Mouse (Mus musculus) left cerebral cortex, adult 6 months (tissue): Measurements from ENCODE around the gene Igdcc3. TPM values are rescaled to one million over a fixed set of nuclear protein-coding genes. Genes with fewer than 3 reads are reported as not detected.

ENCODE experiments used
- long read RNA-seq, 2 experiments: library from polyadenylated mRNA; unstranded; transcript quantifications; one replicate each; pipeline ENCODE4 v2.0.0; 2019 to 2020
- polyA plus RNA-seq: library from polyadenylated mRNA; unstranded; fragments of <200 nt; fragmentation: Nextera tagmentation; gene quantifications from 2 replicates; pipeline ENCODE4 v1.2.3, GENCODE M21; 2021

Gene Igdcc3
- polyA plus RNA-seq = 0.27 and 0.67 TPM in 2 replicates
- long read RNA-seq, experiment 1, partial matches to known transcripts = 0 of 1 reads
- long read RNA-seq, experiment 1, other reads (novel, unspliced or antisense) = 0 of 1 reads
- long read RNA-seq, experiment 2, partial matches to known transcripts = 1 of 1 reads
- long read RNA-seq, experiment 2, other reads (novel, unspliced or antisense) = 0 of 1 reads

GRCm38 (mm10) chr9:65140936-65141305, at the start of gene Igdcc3:
TSS of gene Igdcc3 (plus strand) at chr9:65141189.

DNA sequence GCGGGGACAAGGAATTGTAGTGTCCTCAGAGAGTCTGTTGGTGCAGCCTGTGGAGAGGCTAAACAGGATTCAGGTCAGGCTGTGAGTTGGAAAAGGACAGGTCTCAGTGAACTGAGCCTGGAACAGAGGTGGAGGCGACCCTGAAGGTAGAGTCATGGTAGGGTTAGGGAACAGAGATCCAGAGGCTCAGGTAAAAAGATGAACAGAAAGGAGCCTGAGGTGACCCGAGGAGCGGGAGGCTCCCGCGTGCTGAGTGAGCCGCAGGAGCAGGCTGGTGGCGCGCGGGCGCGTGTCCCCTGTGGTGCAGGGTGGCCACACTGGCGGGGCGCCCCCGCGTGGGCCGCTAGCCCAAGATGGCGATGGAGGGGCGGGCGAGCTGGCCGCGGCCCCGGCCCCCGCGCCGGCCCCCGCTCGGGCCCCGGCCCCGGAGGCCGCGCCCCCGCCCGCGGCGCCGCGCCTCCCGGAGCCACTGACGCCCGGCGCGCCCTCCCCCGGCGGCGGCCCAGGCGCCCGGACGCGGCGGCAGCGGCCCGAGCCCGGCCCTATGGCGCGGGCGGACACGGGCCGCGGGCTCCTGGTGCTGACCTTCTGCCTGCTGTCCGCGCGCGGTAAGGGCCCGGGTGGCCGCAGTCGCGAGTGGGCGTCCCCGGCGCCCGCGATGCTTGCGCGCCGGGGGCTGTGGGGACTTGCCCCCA, 39.9 kb upstream of the Igdcc3 start, which contains the start of gene Igdcc4:
Igdcc4 (plus strand) TSS at position 496 of the 695 bp plus-strand sequence.

GRCm38 (mm10) chr9:65195053-65195452, 54.1 kb downstream of the Igdcc3 start, which contains the start of gene Parp16:
TSS of gene Parp16 (plus strand) at chr9:65195353.

Other genes starting within 250 kb of the Igdcc3 start
- gene Slc24a1, start 189.6 kb upstream of the Igdcc3 start, polyA plus RNA-seq = not detected in 2 replicates
- gene Ints14, start 180.3 kb upstream of the Igdcc3 start, polyA plus RNA-seq = 9.9 and 12.2 TPM in 2 replicates
- 93.9 and 95.3 TPM in 2 replicates for gene Hacd3, start 119.5 kb upstream of the Igdcc3 start, polyA plus RNA-seq
- gene Dpp8, start 108.8 kb upstream of the Igdcc3 start, polyA plus RNA-seq = 21.3 and 40.0 TPM in 2 replicates
- 4.5 and 10.7 TPM in 2 replicates for gene Igdcc4, start 39.7 kb upstream of the Igdcc3 start, polyA plus RNA-seq
- gene Parp16, start 54.2 kb downstream of the Igdcc3 start, polyA plus RNA-seq = 1.8 and 2.4 TPM in 2 replicates
- gene Cilp, start 124.0 kb downstream of the Igdcc3 start, polyA plus RNA-seq = 0.04 and 0.21 TPM in 2 replicates
- 17.1 and 25.0 TPM in 2 replicates for gene Clpx, start 153.1 kb downstream of the Igdcc3 start, polyA plus RNA-seq
- gene Pdcd7, start 204.9 kb downstream of the Igdcc3 start, polyA plus RNA-seq = 8.5 and 21.3 TPM in 2 replicates
- 0.18 TPM in 1 of 2 replicates, not detected in the other for gene Ubap1l, start 219.9 kb downstream of the Igdcc3 start, polyA plus RNA-seq